Comparison of ENCODE assay signal across 24 mouse cellular contexts in the genomic region with DNA sequence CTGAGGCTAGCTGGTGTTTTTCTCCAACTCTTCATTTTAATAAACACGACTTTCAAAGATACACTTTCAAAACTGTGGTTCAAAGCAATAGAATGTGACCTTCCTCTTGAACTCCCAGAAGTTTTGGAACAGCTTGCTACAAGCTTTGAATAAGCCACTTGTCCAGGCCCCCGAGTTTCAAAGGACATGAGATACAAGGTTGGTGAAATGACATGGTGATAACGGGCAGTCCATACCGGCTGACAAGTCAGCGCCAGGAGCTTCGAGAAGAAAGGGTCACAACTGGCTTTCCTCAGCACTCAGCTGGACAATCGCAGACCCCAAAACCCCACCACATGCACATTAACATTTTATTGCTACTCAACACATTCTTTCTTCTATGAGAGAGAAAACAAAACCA.
A peak's percentile ranks its signal among the peaks of the same experiment; 100 is the strongest.
DNase-seq lines count a peak whose midpoint lies in the region; ATAC-seq and TF ChIP-seq lines count a peak whose summit lies in the region.
"Had no signal": no experiment of that assay in that cellular context is flagged by ENCODE, and none has a peak within 500 bp of the region (broad histone marks: within the 10 kb centered on the region; RNA-seq: fewer than 3 reads in every experiment).

No protein-coding gene starts in this region.

- peak overlapping the region; percentile 61 for H3K27ac ChIP-seq in heart, embryonic 13.5 days (replicated peaks)
- H3K27ac ChIP-seq in heart, postnatal 0 days (ENCODE audit: low read depth) = peak overlapping the region; percentile 80
- H3K27ac ChIP-seq in intestine, embryonic 15.5 days = no peak overlapping the region
- H3K27ac ChIP-seq: embryonic facial prominence, embryonic 13.5 days; forebrain, embryonic 12.5 days; hindbrain, embryonic 12.5 days had no signal

- peak overlapping the region; percentile 22 for H3K4me2 ChIP-seq in heart, embryonic 13.5 days
- peak overlapping the region; percentile 30 for H3K4me2 ChIP-seq in heart, postnatal 0 days (ENCODE audit: low read depth, low read length)
- H3K4me2 ChIP-seq in intestine, embryonic 15.5 days (replicated peaks) = no peak overlapping the region
- H3K4me2 ChIP-seq: embryonic facial prominence, embryonic 13.5 days; forebrain, embryonic 12.5 days; hindbrain, embryonic 12.5 days had no signal

- H3K4me1 ChIP-seq in heart, embryonic 13.5 days = peaks cover 71% of the 10 kb centered on the region
- H3K4me1 ChIP-seq in heart, postnatal 0 days (ENCODE audit: control insufficient read depth, insufficient read depth) = peaks cover 42% of the 10 kb centered on the region
- H3K4me1 ChIP-seq in intestine, embryonic 15.5 days (replicated peaks) = peaks cover 3% of the 10 kb centered on the region; the same call in 1 of the 2 replicates

- no peak for ATAC-seq in heart, embryonic 13.5 days (ENCODE audit: extremely low read depth, insufficient number of reproducible peaks, low FRiP score, low TSS enrichment)
- ATAC-seq in heart, postnatal 0 days (ENCODE audit: insufficient read depth, low read depth) = peak; percentile 87
- no peak for ATAC-seq in intestine, embryonic 15.5 days
- ATAC-seq: CD4-positive, CD25-positive, alpha-beta regulatory T cell, adult 4 months; forebrain, embryonic 16.5 days; hindbrain, embryonic 16.5 days; inflammation-experienced regulatory T-cells, adult 6 months had no signal

- DNase-seq in heart, adult 11 months = peak; percentile 93
- no peak for DNase-seq in heart, postnatal 36 days
- DNase-seq in heart, adult 9 months (ENCODE audit: low spot score in 2 of 2) = peak; percentile 24 to 55
- peak; percentile 87 for DNase-seq in heart, postnatal 0 days (ENCODE audit: low spot score)
- no peak for DNase-seq in gastrocnemius, adult 18-20 months (ENCODE audit: low spot score)
- DNase-seq in gastrocnemius, adult 8-10 months (ENCODE audit: low spot score in 2 of 2) = no peak
- DNase-seq: adrenal gland, adult 8-10 months; adrenal gland, postnatal 36 days; B cell, adult 2 months; cerebellum, adult 2 months; cerebellum, postnatal 10 days; gastrocnemius, postnatal 25 days; kidney, adult 11 months; kidney, adult 9 months had no signal

- TF ChIP-seq CTCF in heart, postnatal 0 days (IDR thresholded peaks at IDR 0.05; ENCODE audit: low read depth) = no peak

- no peaks in the 10 kb centered on the region for H3K27me3 ChIP-seq in heart, embryonic 13.5 days (replicated peaks)
- H3K27me3 ChIP-seq in heart, postnatal 0 days (ENCODE audit: control insufficient read depth, insufficient read depth, low read length) = no peaks in the 10 kb centered on the region
- H3K27me3 ChIP-seq in intestine, embryonic 15.5 days (replicated peaks) = no peaks in the 10 kb centered on the region
- H3K27me3 ChIP-seq: embryonic facial prominence, embryonic 13.5 days; hindbrain, embryonic 12.5 days had no signal

- no peaks in the 10 kb centered on the region for H3K36me3 ChIP-seq in heart, embryonic 13.5 days
- H3K36me3 ChIP-seq in heart, postnatal 0 days (replicated peaks; ENCODE audit: control insufficient read depth, insufficient read depth, low read length) = no peaks in the 10 kb centered on the region
- no peaks in the 10 kb centered on the region for H3K36me3 ChIP-seq in intestine, embryonic 15.5 days
- H3K36me3 ChIP-seq: embryonic facial prominence, embryonic 13.5 days; forebrain, embryonic 12.5 days; G1E; hindbrain, embryonic 12.5 days had no signal

- H3K9me3 ChIP-seq in heart, embryonic 13.5 days = no peaks in the 10 kb centered on the region
- no peaks in the 10 kb centered on the region for H3K9me3 ChIP-seq in heart, postnatal 0 days (replicated peaks; ENCODE audit: control insufficient read depth, low read length)
- H3K9me3 ChIP-seq in intestine, embryonic 15.5 days = no peaks in the 10 kb centered on the region
- H3K9me3 ChIP-seq: embryonic facial prominence, embryonic 13.5 days; forebrain, embryonic 12.5 days; hindbrain, embryonic 12.5 days had no signal

- no peak overlapping the region for H3K4me3 ChIP-seq in heart, embryonic 13.5 days
- no peak overlapping the region for H3K4me3 ChIP-seq in heart, postnatal 0 days (ENCODE audit: low read depth, low read length)
- H3K4me3 ChIP-seq in intestine, embryonic 15.5 days (replicated peaks) = no peak overlapping the region
- H3K4me3 ChIP-seq: embryonic facial prominence, embryonic 13.5 days; forebrain, embryonic 12.5 days; hindbrain, embryonic 12.5 days had no signal

- intact Hi-C loops in heart, postnatal 36 days (cut with DNase I) = no loop called here

- no peak overlapping the region for H3K9ac ChIP-seq in heart, embryonic 13.5 days
- H3K9ac ChIP-seq in heart, postnatal 0 days (replicated peaks; ENCODE audit: low read depth, low read length) = 0 out of 2 replicates have a peak overlapping the region, but pooled peaks have one; percentile 18
- H3K9ac ChIP-seq in intestine, embryonic 15.5 days = no peak overlapping the region
- H3K9ac ChIP-seq: embryonic facial prominence, embryonic 13.5 days; forebrain, embryonic 12.5 days; hindbrain, embryonic 12.5 days had no signal

- 17% methylated on average over 7 of the region's 7 CpGs for WGBS in heart, embryonic 13.5 days
- WGBS in heart, postnatal 0 days = 16% methylated on average over 7 of the region's 7 CpGs
- 43% methylated on average over 7 of the region's 7 CpGs for WGBS in intestine, embryonic 15.5 days

- TF ChIP-seq EP300 in heart, postnatal 0 days (IDR thresholded peaks at IDR 0.05; ENCODE audit: low read depth) = peak; percentile 84; the same call in 1 of the 2 replicates

Comparison
In these comparisons a context has a peak if more than half of its experiments do, and no peak if none do; other contexts are left out.
1. DNase-seq: peak in heart, adult 11 months (single experiment), heart, adult 9 months (2 of 2) and heart, postnatal 0 days (single experiment); none in heart, postnatal 36 days (0 of 2), gastrocnemius, adult 18-20 months (single experiment) and gastrocnemius, adult 8-10 months (0 of 2).